Mouse (Mus musculus) CH12.LX (cell line): Measurements from ENCODE around the gene Creld2. TPM values are rescaled to one million over a fixed set of nuclear protein-coding genes. Genes with fewer than 3 reads are reported as not detected.
"Not testable (repeated sequence)": the region's sequence is repeated elsewhere in the genome, so short reads cannot be mapped to it uniquely, and the experiment has no call there.

ENCODE experiments used
- DNase-seq: peaks from one replicate; pipeline ENCODE4 v3.0.0-alpha.2; 2013; ENCODE audit errors: extremely low read depth
- H3K27ac ChIP-seq: 2 replicates; pipeline ENCODE4 v1.5.1; 2012; ENCODE audit warnings: low read depth, mild to moderate bottlenecking, control low read depth, moderate library complexity; ENCODE audit not compliant: insufficient read depth
- H3K27me3 ChIP-seq: replicated peaks from 2 replicates; pipeline ENCODE3; 2012; ENCODE audit warnings: inconsistent platforms
- H3K36me3 ChIP-seq, 2 experiments: replicated peaks in 1 of 2; 2 replicates each; pipeline versions ENCODE3 to v1.6.1; 2012; ENCODE audit warnings: inconsistent platforms in 1 of 2, low read length in 1 of 2, mild to moderate bottlenecking in 1 of 2, mixed read lengths in 1 of 2, moderate library complexity in 1 of 2; ENCODE audit not compliant: control insufficient read depth in 1 of 2, insufficient read depth in 1 of 2
- H3K4me1 ChIP-seq, 2 experiments: 2 replicates each; pipeline ENCODE4 v1.6.1; 2012; ENCODE audit warnings: inconsistent platforms in 1 of 2, moderate library complexity in 1 of 2; ENCODE audit not compliant: insufficient read depth in 2 of 2, control insufficient read depth in 1 of 2
- H3K4me2 ChIP-seq: 2 replicates; pipeline ENCODE4 v1.6.1; 2012; ENCODE audit warnings: low read depth, mild to moderate bottlenecking, control low read depth; ENCODE audit not compliant: poor library complexity, insufficient read depth, severe bottlenecking
- H3K4me3 ChIP-seq, 3 experiments: fragments of 150-350 bp in 1 of 3; sonication (generic) in 1 of 3; replicated peaks in 1 of 3; 2 replicates each; pipeline versions ENCODE3 to v1.5.1; 2011 to 2012; ENCODE audit warnings: low read depth in 2 of 3, low read length in 2 of 3, mild to moderate bottlenecking in 2 of 3, moderate library complexity in 2 of 3, control low read depth in 1 of 3, improper control_type of control experiment in 1 of 3, inconsistent platforms in 1 of 3, mixed read lengths in 1 of 3; ENCODE audit not compliant: poor library complexity in 1 of 3
- H3K79me2 ChIP-seq: replicated peaks from 2 replicates; pipeline ENCODE4 v1.6.1; 2012; ENCODE audit warnings: mild to moderate bottlenecking, moderate library complexity; ENCODE audit not compliant: control insufficient read depth, poor library complexity, insufficient read depth, severe bottlenecking; ENCODE audit errors: extremely low read depth
- H3K9ac ChIP-seq: 2 replicates; pipeline ENCODE4 v1.6.1; 2012; ENCODE audit warnings: low read depth, mild to moderate bottlenecking, control low read depth, moderate library complexity; ENCODE audit not compliant: insufficient read depth
- H3K9me3 ChIP-seq: replicated peaks from 2 replicates; pipeline ENCODE3; 2012; ENCODE audit warnings: low read length, inconsistent platforms, mixed read lengths
- CTCF ChIP-seq, 2 experiments: IDR thresholded peaks in 1 of 2; conservative IDR thresholded peaks in 1 of 2; 2 replicates each; pipeline ENCODE4 v1.5.1; 2011 to 2012; ENCODE audit warnings: low read depth in 2 of 2, low read length in 2 of 2, improper control_type of control experiment in 1 of 2, inconsistent platforms in 1 of 2, mild to moderate bottlenecking in 1 of 2, moderate library complexity in 1 of 2
- ETS1 ChIP-seq: conservative IDR thresholded peaks from 2 replicates; pipeline ENCODE4 v1.6.1; 2012; ENCODE audit warnings: low read depth, mild to moderate bottlenecking, inconsistent platforms, low read length, improper control_type of control experiment, moderate library complexity
- IRF4 ChIP-seq: IDR thresholded peaks from 2 replicates; pipeline ENCODE4 v1.6.1; 2014; ENCODE audit warnings: low read depth, mild to moderate bottlenecking, inconsistent platforms, low read length, improper control_type of control experiment
- KAT2A ChIP-seq: IDR thresholded peaks from 2 replicates; pipeline ENCODE4 v1.6.1; 2012; ENCODE audit warnings: low read length, improper control_type of control experiment, inconsistent platforms; ENCODE audit not compliant: insufficient replicate concordance
- MAX ChIP-seq: IDR thresholded peaks from 2 replicates; pipeline ENCODE4 v1.6.1; 2011; ENCODE audit warnings: low read length, improper control_type of control experiment
- MEF2A ChIP-seq: IDR thresholded peaks from 2 replicates; pipeline ENCODE4 v1.6.1; 2014; ENCODE audit warnings: low read depth, mild to moderate bottlenecking, inconsistent platforms, low read length, improper control_type of control experiment, borderline replicate concordance
- MXI1 ChIP-seq: IDR thresholded peaks from 2 replicates; pipeline ENCODE4 v1.6.1; 2011; ENCODE audit warnings: mild to moderate bottlenecking, low read depth, low read length, improper control_type of control experiment
- NELFE ChIP-seq: IDR thresholded peaks from 2 replicates; pipeline ENCODE4 v1.6.1; 2011; ENCODE audit warnings: low read depth, low read length, improper control_type of control experiment
- POLR2A ChIP-seq: IDR thresholded peaks from 2 replicates; pipeline ENCODE4 v1.6.1; 2011; ENCODE audit warnings: low read depth, mild to moderate bottlenecking, improper control_type of control experiment, low read length
- RAD21 ChIP-seq: IDR thresholded peaks from 2 replicates; pipeline ENCODE4 v1.6.1; 2011; ENCODE audit warnings: low read depth, mild to moderate bottlenecking, low read length, improper control_type of control experiment, moderate library complexity
- SMC3 ChIP-seq: IDR thresholded peaks from 2 replicates; pipeline ENCODE4 v1.6.1; 2011; ENCODE audit warnings: low read depth, low read length, improper control_type of control experiment
- TBP ChIP-seq: conservative IDR thresholded peaks from 2 replicates; pipeline ENCODE4 v1.6.1; 2011; ENCODE audit warnings: low read depth, low read length, improper control_type of control experiment
- USF2 ChIP-seq: conservative IDR thresholded peaks from 2 replicates; pipeline ENCODE4 v1.6.1; 2011; ENCODE audit warnings: low read depth, low read length, improper control_type of control experiment
- ZNF384 ChIP-seq: IDR thresholded peaks from 2 replicates; pipeline ENCODE4 v1.6.1; 2012; ENCODE audit warnings: low read depth, low read length, improper control_type of control experiment, inconsistent platforms
- dilution Hi-C: fragments of 300-500 bp; cut with MboI; formaldehyde crosslinking; loops from 2 replicates; pipeline ENCODE4 v1.14.3; 2020; ENCODE audit warnings: low sequenced_read_pairs; ENCODE audit not compliant: extremely low pct_unique_long_range_greater_than_20kb, extremely low pct_ligation_motif_present
- in situ Hi-C: fragments of 300-500 bp; cut with MboI; formaldehyde crosslinking; loops from 3 replicates; pipeline ENCODE4 v1.14.3; 2019; ENCODE audit warnings: low sequenced_read_pairs, low pct_ligation_motif_present, low pct_unique_long_range_greater_than_20kb, mixed read lengths
- polyA plus RNA-seq: library from polyadenylated mRNA; unstranded; fragments of >175 nt; gene quantifications from 2 replicates; pipeline ENCODE4 v1.2.1, GENCODE M21; 2012; ENCODE audit warnings: low read depth; ENCODE audit not compliant: insufficient read length
- total RNA-seq, 2 experiments: library from RNA; depleted of rRNA; stranded (reverse); fragments of 300-350 nt in 1 of 2; fragments of >200 nt in 1 of 2; gene quantifications; 2 replicates each; pipeline ENCODE4 v1.2.3; 2012 to 2014

The Creld2 gene
- total and polyA plus RNA-seq, 3 experiments = 63.6 to 93.8 (median 85.0) TPM

DNA sequence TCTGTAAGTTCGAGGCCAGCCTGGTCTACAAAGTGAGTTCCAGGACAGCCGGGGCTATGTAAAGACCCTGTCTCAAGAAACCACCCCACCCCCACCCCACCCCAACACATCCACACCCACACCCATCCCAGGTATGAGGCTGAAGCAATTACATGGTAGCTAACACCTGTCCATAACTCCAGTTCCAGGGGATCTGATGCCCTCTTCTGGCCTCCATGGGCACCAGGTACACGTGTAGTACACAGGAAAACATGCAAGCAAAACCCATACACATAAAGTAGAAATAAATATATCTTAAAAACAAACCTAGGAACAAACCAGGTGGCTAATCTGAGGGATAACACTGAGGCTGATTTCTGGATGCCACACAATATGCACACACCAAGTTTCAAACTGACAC, 6.2 kb upstream of the Creld2 start:
- no peak for TF ChIP-seq NELFE
- TF ChIP-seq ETS1 = no peak
- TF ChIP-seq MAX = no peak
- no peak for TF ChIP-seq POLR2A
- TF ChIP-seq MXI1 = no peak
- no peak for TF ChIP-seq SMC3
- TF ChIP-seq ZNF384 = no peak
- TF ChIP-seq MEF2A = no peak
- no peak for TF ChIP-seq KAT2A
- TF ChIP-seq TBP = no peak
- TF ChIP-seq IRF4 = no peak
- no peak for TF ChIP-seq USF2
- Histone ChIP-seq H3K9me3 (no peaks in the 10 kb centered on the region), H3K4me3 (no peak overlapping the region), H3K79me2 (peaks cover 4% of the 10 kb centered on the region; the same call in 1 of the 2 replicates), H3K27ac (no peak overlapping the region), H3K9ac (no peak overlapping the region), H3K4me2 (no peak overlapping the region), H3K4me1 (peaks cover 0 to 8% of the 10 kb centered on the region in 2 experiments; a peak in 1 of 4 replicates), H3K27me3 (no peaks in the 10 kb centered on the region), H3K36me3 (peaks cover 54 to 89% of the 10 kb centered on the region in 2 experiments)
- in situ Hi-C loops (no loop called here), dilution Hi-C loops (no loop called here)
- DNase-seq = no peak

DNA sequence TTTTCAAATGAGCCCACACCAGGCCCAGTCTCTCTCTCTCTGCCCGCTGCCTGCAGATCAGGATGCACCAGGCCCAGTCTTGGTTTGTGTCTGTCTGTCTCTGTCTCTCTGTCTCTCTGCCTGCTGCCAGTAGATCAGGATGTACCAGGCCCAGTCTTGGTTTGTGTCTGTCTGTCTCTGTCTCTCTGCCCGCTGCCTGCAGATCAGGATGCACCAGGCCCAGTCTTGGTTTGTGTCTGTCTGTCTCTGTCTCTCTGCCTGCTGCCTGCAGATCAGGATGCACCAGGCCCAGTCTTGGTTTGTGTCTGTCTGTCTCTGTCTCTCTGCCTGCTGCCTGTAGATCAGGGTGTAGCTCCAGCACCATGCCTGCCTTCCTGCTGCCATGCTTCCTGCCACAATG, 5.6 kb upstream of the Creld2 start:
- H3K79me2 ChIP-seq, DNase-seq, H3K4me3 ChIP-seq, H3K9ac ChIP-seq, H3K4me1 ChIP-seq, H3K27ac ChIP-seq, H3K27me3 ChIP-seq, dilution Hi-C loops, H3K4me2 ChIP-seq, H3K9me3 ChIP-seq, in situ Hi-C loops: not testable (repeated sequence)
- H3K36me3 ChIP-seq = peaks cover 53 to 82% of the 10 kb centered on the region in 2 experiments

DNA sequence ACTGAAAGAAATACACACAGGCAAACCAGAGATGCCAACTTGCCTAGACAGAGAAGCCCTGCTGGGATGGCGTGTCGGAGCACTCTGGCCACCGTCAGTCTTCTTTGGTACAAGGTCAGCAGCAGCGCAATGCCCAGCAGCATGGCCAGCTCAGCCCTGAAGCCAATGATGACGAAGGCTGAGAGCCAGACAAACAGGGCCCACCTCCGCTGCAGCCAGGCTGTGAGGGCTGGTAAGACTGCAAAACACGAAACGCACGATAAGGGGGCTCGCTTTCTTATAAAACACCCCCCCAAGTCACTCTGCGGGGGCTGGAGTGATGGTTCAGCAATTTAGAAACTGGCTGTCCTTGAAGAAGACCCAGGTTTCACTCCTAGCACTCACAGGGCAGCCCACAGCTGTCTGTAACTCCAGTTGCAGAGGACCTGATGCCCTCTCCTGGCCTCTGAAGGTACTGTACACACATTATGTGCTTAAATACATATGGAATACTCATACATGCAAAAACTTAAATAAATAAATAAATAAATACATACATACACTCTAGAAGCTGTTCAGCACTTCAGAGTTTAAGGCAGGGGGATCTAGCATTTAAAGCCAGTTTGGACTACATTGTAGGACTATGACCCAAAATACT, 4.9 kb upstream of the Creld2 start:
- in situ Hi-C loops = no loop called here
- H3K36me3 ChIP-seq = peaks cover 49 to 76% of the 10 kb centered on the region in 2 experiments

More for the DNA sequence above, 4.9 kb upstream of the Creld2 start:
- no peak overlapping the region for H3K9ac ChIP-seq
- H3K27ac ChIP-seq = no peak overlapping the region
- no peaks in the 10 kb centered on the region for H3K9me3 ChIP-seq
- TF ChIP-seq RAD21 (peak; percentile 37), CTCF (conservative IDR thresholded peaks at IDR 0.05 in 1 of 2, IDR thresholded peaks at IDR 0.05 in 1 of 2; ENCODE audit: low read depth in 2 of 2, low read length in 2 of 2) (peak in 1 of 2 experiments; percentile 53; a peak in 2 of 4 replicates), ZNF384 (no peak), SMC3 (0 out of 2 replicates have a peak, but pooled peaks have one; percentile 19)
- H3K79me2 ChIP-seq = peaks cover 8% of the 10 kb centered on the region; the same call in 1 of the 2 replicates
- no peaks in the 10 kb centered on the region for H3K27me3 ChIP-seq
- peaks cover 0 to 10% of the 10 kb centered on the region in 2 experiments; a peak in 1 of 4 replicates for H3K4me1 ChIP-seq
- dilution Hi-C loops = no loop called here
- no peak overlapping the region for H3K4me3 ChIP-seq
- DNase-seq = no peak
- no peak overlapping the region for H3K4me2 ChIP-seq
